Mouse (Mus musculus) MEL (cell line): ENCODE data around the gene Ranbp10.

Experiments used
- CTCF ChIP-seq, 3 experiments: IDR thresholded peaks in 2 of 3; conservative IDR thresholded peaks in 1 of 3; 2 replicates each; pipeline ENCODE4 v1.5.1; 2011 to 2012; ENCODE audit warnings: low read length in 3 of 3, low read depth in 2 of 3, mild to moderate bottlenecking in 2 of 3, improper control_type of control experiment in 1 of 3, inconsistent platforms in 1 of 3, mixed read lengths in 1 of 3, moderate library complexity in 1 of 3; ENCODE audit not compliant: control insufficient read depth in 1 of 3, insufficient read depth in 1 of 3, poor library complexity in 1 of 3, severe bottlenecking in 1 of 3
- EP300 ChIP-seq, 2 experiments: IDR thresholded peaks; 2 replicates each; pipeline ENCODE4 v1.6.1; 2011; ENCODE audit warnings: improper control_type of control experiment in 2 of 2, low read length in 2 of 2, low read depth in 1 of 2, mild to moderate bottlenecking in 1 of 2
- HCFC1 ChIP-seq: IDR thresholded peaks from 2 replicates; pipeline ENCODE4 v1.6.1; 2012; ENCODE audit warnings: low read depth, mild to moderate bottlenecking, inconsistent platforms, low read length, improper control_type of control experiment, moderate library complexity
- MYC ChIP-seq: IDR thresholded peaks from 2 replicates; pipeline ENCODE4 v1.6.1; 2011; ENCODE audit warnings: low read depth, mild to moderate bottlenecking, low read length, improper control_type of control experiment, moderate library complexity
- NRF1 ChIP-seq: IDR thresholded peaks from 2 replicates; pipeline ENCODE4 v1.6.1; 2014; ENCODE audit warnings: low read depth, mild to moderate bottlenecking, inconsistent platforms, low read length, improper control_type of control experiment, moderate library complexity; ENCODE audit not compliant: poor library complexity, insufficient read depth, severe bottlenecking
- POLR2A ChIP-seq, 2 experiments: IDR thresholded peaks; 2 replicates each; pipeline ENCODE4 v1.6.1; 2011 to 2012; ENCODE audit warnings: low read length in 2 of 2, mild to moderate bottlenecking in 2 of 2, control low read depth in 1 of 2, improper control_type of control experiment in 1 of 2, low read depth in 1 of 2, moderate library complexity in 1 of 2; ENCODE audit not compliant: control insufficient read depth in 1 of 2, insufficient read depth in 1 of 2, poor library complexity in 1 of 2
- RCOR1 ChIP-seq: IDR thresholded peaks from 2 replicates; pipeline ENCODE4 v1.6.1; 2012; ENCODE audit warnings: low read depth, mild to moderate bottlenecking, inconsistent platforms, low read length, improper control_type of control experiment
- TCF12 ChIP-seq: IDR thresholded peaks from 2 replicates; pipeline ENCODE4 v1.6.1; 2014; ENCODE audit warnings: low read depth, mild to moderate bottlenecking, inconsistent platforms, low read length, improper control_type of control experiment, moderate library complexity
- USF1 ChIP-seq: IDR thresholded peaks from 2 replicates; pipeline ENCODE4 v1.6.1; 2014; ENCODE audit warnings: low read depth, mild to moderate bottlenecking, inconsistent platforms, low read length, improper control_type of control experiment, moderate library complexity

GRCm38 (mm10) chr8:105774498-105774897 is 52.7 kb downstream of the Ranbp10 start:
- TF ChIP-seq POLR2A (IDR thresholded peaks at IDR 0.05; ENCODE audit: control insufficient read depth in 1 of 2, insufficient read depth in 1 of 2, low read depth in 1 of 2, low read length in 2 of 2, poor library complexity in 1 of 2) (no peak), NRF1 (no peak), TCF12 (no peak), MYC (no peak), RCOR1 (no peak), USF1 (no peak), HCFC1 (no peak), EP300 (IDR thresholded peaks at IDR 0.05; ENCODE audit: low read depth in 1 of 2, low read length in 2 of 2) (no peak), CTCF (IDR thresholded peaks at IDR 0.05 in 2 of 3, conservative IDR thresholded peaks at IDR 0.05 in 1 of 3; ENCODE audit: control insufficient read depth in 1 of 3, insufficient read depth in 1 of 3, low read depth in 2 of 3, low read length in 3 of 3, poor library complexity in 1 of 3, severe bottlenecking in 1 of 3) (no peak)
